Mouse (Mus musculus) gastrocnemius, postnatal 36 days (tissue): ENCODE data around the gene Emilin1. TPM values are rescaled to one million over a fixed set of nuclear protein-coding genes. Genes with fewer than 3 reads are reported as not detected.

Source experiments
- DNase-seq, 2 experiments: peaks; one replicate each; pipeline ENCODE4 v3.0.0; 2022
- intact Hi-C: fragments of 180-260 bp; cut with DNase I; formaldehyde crosslinking; loops from one replicate; pipeline ENCODE4 v1.15.1; 2025
- total RNA-seq, 2 experiments: library from RNA; stranded (reverse); gene quantifications; 2 replicates each; pipeline ENCODE4 v1.2.3; 2021

Gene Emilin1
- total RNA-seq, 2 experiments from 2014 or later = 4.8 to 7.0 TPM

DNA sequence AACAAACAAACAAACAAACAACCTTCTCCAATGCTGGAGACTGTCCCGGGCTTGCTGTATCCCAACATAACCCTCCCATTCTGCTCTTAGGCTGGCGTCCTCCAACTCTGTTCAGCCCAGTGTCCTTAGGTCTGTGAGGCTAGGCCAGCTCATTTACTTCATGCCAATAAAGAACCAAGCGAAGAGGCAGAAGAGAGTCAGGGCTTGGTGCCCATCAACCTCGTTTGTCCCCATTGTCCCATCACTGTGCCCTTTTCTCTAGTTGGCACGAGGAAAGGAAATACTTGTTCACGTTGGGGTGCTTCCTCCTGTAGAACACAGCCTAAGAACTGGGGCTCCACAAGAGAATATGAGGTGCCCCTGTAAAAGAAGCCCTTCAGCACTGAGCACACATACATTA, 38.5 kb downstream of the Emilin1 start:
- intact Hi-C loops = no loop called here
- DNase-seq = no peak

GRCm38 (mm10) chr5:30952551-30952950, 39.3 kb downstream of the Emilin1 start:
- DNase-seq = no peak
- intact Hi-C loops = no loop called here

DNA sequence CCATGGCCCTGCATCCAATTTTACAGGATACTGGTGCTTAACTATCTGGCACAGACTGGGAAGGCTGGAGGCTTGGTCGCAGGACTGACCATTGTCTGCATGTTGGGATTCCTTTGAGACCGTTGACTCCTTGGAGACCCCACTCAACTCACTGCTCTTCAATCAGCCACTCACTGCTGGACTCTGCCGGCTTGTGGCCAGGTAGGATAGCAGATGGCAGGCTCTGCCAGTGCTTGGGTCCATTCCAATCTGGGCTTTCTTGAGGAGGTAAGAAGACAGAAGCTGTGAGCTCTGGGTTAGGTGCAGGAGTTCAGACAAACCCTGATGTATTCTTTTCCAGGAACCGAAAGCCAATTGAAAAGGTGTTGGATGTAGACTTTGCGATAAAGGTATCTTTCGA, 40.9 kb downstream of the Emilin1 start:
- intact Hi-C loops = no loop called here
- DNase-seq = no peak

- no peak for DNase-seq
- intact Hi-C loops = no loop called here
Observed at GRCm38 (mm10) chr5:30954556-30954955, 41.4 kb downstream of the Emilin1 start.

- intact Hi-C loops = no loop called here
- no peak for DNase-seq
Observed at GRCm38 (mm10) chr5:30955751-30956150, 42.5 kb downstream of the Emilin1 start.

DNA sequence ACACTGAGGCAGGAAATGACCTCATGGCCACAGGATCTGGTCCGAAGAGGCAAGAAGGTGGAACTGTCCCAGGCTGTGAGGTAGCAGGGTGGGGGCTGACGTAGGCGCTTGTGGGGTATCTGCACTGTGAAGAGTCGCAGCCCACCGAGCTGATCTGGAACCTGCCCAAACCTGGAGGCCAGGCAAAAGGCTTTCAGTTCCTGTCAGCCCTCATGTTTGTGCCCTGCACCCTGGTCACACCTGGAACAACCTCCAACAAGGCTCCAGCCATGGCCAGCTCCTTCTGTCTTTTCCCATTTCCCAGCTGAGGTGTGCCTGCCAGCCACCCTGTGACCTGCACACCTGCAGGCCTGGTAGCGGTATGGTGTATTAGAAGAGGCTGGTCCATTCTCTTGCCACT, 44.7 kb downstream of the Emilin1 start:
- DNase-seq = no peak
- intact Hi-C loops = no loop called here

DNA sequence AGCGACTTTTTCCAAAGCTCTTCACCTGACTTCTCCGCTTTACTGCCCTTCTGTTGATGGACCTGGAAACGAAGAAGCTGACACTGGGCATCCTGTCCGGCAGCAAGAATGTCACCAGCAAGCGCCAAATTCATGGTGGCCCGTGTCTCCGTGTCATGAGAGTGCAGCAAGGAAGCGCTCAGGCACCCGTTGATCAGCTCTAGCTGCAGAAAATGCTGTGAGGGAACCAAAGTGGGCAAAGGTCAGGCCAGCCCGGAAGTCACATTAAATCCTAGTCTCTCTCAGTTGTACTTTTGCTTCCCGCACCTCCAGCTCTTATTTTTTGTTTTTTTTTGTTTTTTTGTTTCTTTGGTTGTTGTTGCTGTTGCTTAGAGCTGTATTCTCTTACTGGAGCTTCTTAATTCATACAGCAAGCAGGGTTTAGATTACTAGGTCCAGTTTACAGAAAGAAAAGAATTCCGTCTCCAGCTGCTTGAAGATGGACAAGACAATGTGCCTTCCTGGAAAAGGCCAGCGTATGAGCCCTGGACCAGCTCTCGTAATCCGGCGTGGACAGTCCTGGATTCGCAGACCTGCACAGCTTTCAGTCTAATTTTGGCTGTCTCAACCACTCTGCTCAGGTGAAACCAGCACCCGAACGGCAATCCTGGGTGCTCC, 46.1 kb downstream of the Emilin1 start:
- DNase-seq = no peak
- intact Hi-C loops = no loop called here

GRCm38 (mm10) chr5:30959966-30960501, 46.8 kb downstream of the Emilin1 start, which contains the start of gene Preb:
TSS of gene Preb (minus strand) at chr5:30960361.
- peak; percentile 98 to 99 for DNase-seq
- intact Hi-C loops = no loop called here

DNA sequence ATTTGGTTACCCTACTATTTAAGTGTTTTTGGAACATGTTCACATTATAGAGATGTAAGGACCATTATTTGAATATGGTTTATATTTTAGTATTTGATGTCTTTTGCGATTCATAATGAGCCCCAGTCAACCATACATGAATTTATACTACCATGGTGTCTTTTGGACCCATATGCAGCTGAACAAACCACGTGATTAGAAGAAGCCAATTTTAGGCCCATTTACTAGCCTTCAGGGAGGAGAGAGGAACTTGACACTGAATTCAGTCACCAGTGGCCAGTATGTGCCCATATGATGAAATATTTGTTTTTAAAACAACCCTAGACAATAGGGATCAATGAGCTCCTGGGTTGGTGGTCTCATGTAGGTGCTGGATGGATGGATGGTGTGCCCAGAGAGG, 47.6 kb downstream of the Emilin1 start:
- no peak for DNase-seq
- intact Hi-C loops = no loop called here

GRCm38 (mm10) chr5:30961545-30962505, 48.6 kb downstream of the Emilin1 start:
- no peak for DNase-seq
- intact Hi-C loops = no loop called here

DNA sequence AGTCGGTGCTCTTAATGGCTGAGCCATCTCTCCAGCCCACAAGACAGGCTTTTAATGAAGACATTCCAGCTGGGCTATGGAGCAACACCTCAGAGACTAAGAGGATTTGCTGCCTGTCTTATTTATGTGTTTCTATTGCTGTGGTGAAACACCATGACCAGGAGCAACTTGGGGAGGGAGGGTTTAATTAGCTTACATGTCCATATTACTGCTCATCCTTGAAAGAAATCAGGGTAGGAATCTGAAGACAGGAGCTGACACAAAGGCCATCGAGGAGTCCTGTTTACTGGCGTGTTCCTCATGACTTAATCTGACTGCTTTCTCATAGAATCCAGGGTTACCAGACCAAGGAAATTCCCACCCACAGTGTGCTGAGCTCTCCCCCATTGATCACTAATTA, 50.7 kb downstream of the Emilin1 start:
- intact Hi-C loops = no loop called here
- no peak for DNase-seq

DNA sequence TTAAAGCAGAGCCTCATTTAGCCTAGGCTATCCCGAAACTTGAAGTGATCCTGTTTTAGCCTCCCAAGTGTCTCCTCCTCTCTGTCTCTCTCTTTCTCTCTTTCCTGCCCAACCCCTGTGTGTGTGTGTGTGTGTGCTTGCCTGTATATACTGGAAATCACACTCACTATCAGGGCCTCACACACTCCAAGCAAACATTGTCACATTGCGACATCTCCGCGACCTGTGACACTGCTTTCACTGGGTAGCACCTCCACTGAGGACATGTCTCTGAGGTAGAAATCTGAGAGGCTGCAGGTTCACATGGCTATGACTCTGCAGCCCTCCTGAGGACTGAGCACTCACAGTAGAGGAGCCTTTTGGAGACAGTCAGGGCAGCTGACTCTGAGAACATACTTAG, 53.0 kb downstream of the Emilin1 start:
- no peak for DNase-seq
- intact Hi-C loops = no loop called here

- peak in 1 of 2 experiments; percentile 46 for DNase-seq
- intact Hi-C loops = no loop called here
Observed at GRCm38 (mm10) chr5:30968416-30968815, 55.2 kb downstream of the Emilin1 start, which contains the start of gene Tcf23. TSS of gene Tcf23 (plus strand) at chr5:30968662.

DNA sequence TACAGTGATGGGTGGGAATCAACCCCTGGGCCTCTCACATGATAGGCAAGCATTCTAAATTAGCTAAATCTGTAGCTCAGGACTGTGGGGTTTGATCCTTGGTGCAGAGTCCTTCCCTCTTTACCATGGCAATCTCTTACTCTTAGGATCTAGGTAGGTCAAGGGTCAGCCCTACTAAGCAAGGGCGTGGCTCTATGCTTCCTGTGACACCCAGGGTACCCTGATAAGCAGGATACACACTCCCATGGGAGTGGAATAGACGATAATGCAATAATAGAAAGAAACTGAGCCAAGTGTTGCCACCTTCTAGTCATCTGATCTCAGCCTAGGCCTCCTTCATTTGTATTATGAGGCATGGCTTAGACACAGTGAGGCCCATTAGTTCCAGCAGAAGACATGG, 56.2 kb downstream of the Emilin1 start:
- intact Hi-C loops = no loop called here
- no peak for DNase-seq

Other genes starting within 250 kb of the Emilin1 start
- gene Cenpa, start 246.6 kb upstream of the Emilin1 start, total RNA-seq = 1 to 10 TPM; 3.2 to 3.8 TPM
- 1 to 10 TPM; 1.4 to 2.2 TPM for gene Dpysl5, start 201.8 kb upstream of the Emilin1 start, total RNA-seq
- gene Mapre3, start 98.8 kb upstream of the Emilin1 start, total RNA-seq = 10 to 100 TPM; 63.1 to 68.1 TPM
- gene Tmem214, start 45.4 kb upstream of the Emilin1 start, total RNA-seq = 10 to 100 TPM; 25.0 to 31.5 TPM
- 1 to 10 TPM; 1.6 to 3.0 TPM for gene Agbl5, start 24.7 kb upstream of the Emilin1 start, total RNA-seq
- gene Ost4, start 5.6 kb upstream of the Emilin1 start, total RNA-seq = 10 to 100 TPM; 94.1 to 99.6 TPM
- gene Khk, start 8.0 kb downstream of the Emilin1 start, total RNA-seq = 10 to 100 TPM; 27.1 to 30.3 TPM
- gene Cgref1, start 32.2 kb downstream of the Emilin1 start, total RNA-seq = 1 to 10 TPM; 2.5 TPM
- gene Preb, start 47.0 kb downstream of the Emilin1 start, total RNA-seq = 10 to 100 TPM; 76.7 to 86.2 TPM
- gene Tcf23, start 55.3 kb downstream of the Emilin1 start, total RNA-seq = under 1 TPM; 0.15 to 0.32 TPM
- gene Atraid, start 134.9 kb downstream of the Emilin1 start, total RNA-seq = 10 to 100 TPM; 42.4 to 43.6 TPM
- 1 to 10 TPM; 2.5 to 3.8 TPM for gene Slc5a6, start 135.5 kb downstream of the Emilin1 start, total RNA-seq
- gene Cad, start 141.4 kb downstream of the Emilin1 start, total RNA-seq = 10 to 100 TPM; 21.3 to 21.7 TPM
- gene Dnajc5g, start 192.9 kb downstream of the Emilin1 start, total RNA-seq = not detected
- gene Slc30a3, start 194.8 kb downstream of the Emilin1 start, total RNA-seq = not detected
- gene Trim54, start 203.3 kb downstream of the Emilin1 start, total RNA-seq = 100 to 1,000 TPM; 349 to 367 TPM
- gene Ucn, start 225.4 kb downstream of the Emilin1 start, total RNA-seq = not detected
- gene Mpv17, start 240.8 kb downstream of the Emilin1 start, total RNA-seq = 10 to 100 TPM; 19.1 to 23.9 TPM